Mouse (Mus musculus) stomach, embryonic 14.5 days (tissue): Measurements from ENCODE around the gene Car12. TPM values are rescaled to one million over a fixed set of nuclear protein-coding genes. Genes with fewer than 3 reads are reported as not detected.

ENCODE experiments used
- ATAC-seq: fragments of 200-750 bp; cut with Nextera tagmentation; 2 replicates; pipeline ENCODE4 v1.8.0; 2017; ENCODE audit warnings: low read depth, moderate TSS enrichment; ENCODE audit not compliant: insufficient number of reproducible peaks, insufficient read depth, low FRiP score
- H3K27ac ChIP-seq: fragments of 300-500 bp; sonication (generic); 2 replicates; pipeline ENCODE4 v1.5.1; 2014; ENCODE audit warnings: mild to moderate bottlenecking, low read length, moderate library complexity, mixed read lengths
- H3K27me3 ChIP-seq: fragments of 300-500 bp; sonication (generic); 2 replicates; pipeline ENCODE4 v1.6.1; 2014; ENCODE audit warnings: low read length, control low read depth, mixed read lengths; ENCODE audit not compliant: control insufficient read depth, insufficient read depth
- H3K36me3 ChIP-seq: fragments of 300-500 bp; sonication (generic); 2 replicates; pipeline ENCODE4 v1.6.1; 2014; ENCODE audit warnings: mild to moderate bottlenecking, control low read depth, low read length, moderate library complexity, mixed read lengths; ENCODE audit not compliant: control insufficient read depth, insufficient read depth
- H3K4me1 ChIP-seq: fragments of 300-500 bp; sonication (generic); 2 replicates; pipeline ENCODE4 v1.6.1; 2014; ENCODE audit warnings: low read length, control low read depth, mixed read lengths; ENCODE audit not compliant: control insufficient read depth, insufficient read depth
- H3K4me2 ChIP-seq: fragments of 300-500 bp; sonication (generic); replicated peaks from 2 replicates; pipeline ENCODE4 v1.6.1; 2014; ENCODE audit warnings: low read depth, low read length, control low read depth
- H3K4me3 ChIP-seq: fragments of 300-500 bp; sonication (generic); 2 replicates; pipeline ENCODE4 v1.5.1; 2014; ENCODE audit warnings: low read depth, low read length, control low read depth
- H3K9ac ChIP-seq: fragments of 300-500 bp; sonication (generic); replicated peaks from 2 replicates; pipeline ENCODE4 v1.6.1; 2014; ENCODE audit warnings: low read depth, mild to moderate bottlenecking, control low read depth, low read length, moderate library complexity, mixed read lengths
- H3K9me3 ChIP-seq: fragments of 300-500 bp; sonication (generic); 2 replicates; pipeline ENCODE4 v1.6.1; 2016; ENCODE audit warnings: low read depth, low read length, control low read depth; ENCODE audit not compliant: control insufficient read depth
- WGBS: fragments of 180-500 bp; shearing (Covaris S2); extraction: QIAGEN DNeasy Blood & Tissue Kit; methylation state at CpG from one replicate; pipeline ENCODE4 v1.1.7; 2014; 5-methylcytosine and 5-hydroxymethylcytosine counted together
- polyA plus RNA-seq: library from polyadenylated mRNA; unstranded; fragments of >200 nt; fragmentation: Nextera tagmentation; extraction: Ambion mirVana; gene quantifications from 2 replicates; pipeline ENCODE4 v1.2.1, GENCODE M21; 2014

The Car12 gene
- polyA plus RNA-seq, 1 experiment from 2014 or later, result 7.9 TPM

- Histone ChIP-seq H3K27ac (no peak overlapping the region), H3K36me3 (no peaks in the 10 kb centered on the region), H3K27me3 (no peaks in the 10 kb centered on the region), H3K4me2 (no peak overlapping the region), H3K9ac (no peak overlapping the region), H3K4me3 (no peak overlapping the region), H3K9me3 (no peaks in the 10 kb centered on the region), H3K4me1 (no peaks in the 10 kb centered on the region)
- WGBS, result 88% methylated on average over 4 of the region's 4 CpGs
- no peak for ATAC-seq
Measured at GRCm38 (mm10) chr9:66703002-66703401, 10.5 kb upstream of the Car12 start.

GRCm38 (mm10) chr9:66705354-66705753, 8.1 kb upstream of the Car12 start:
- H3K4me2 ChIP-seq, result no peak overlapping the region
- no peak overlapping the region for H3K4me3 ChIP-seq
- ATAC-seq, result no peak
- H3K9ac ChIP-seq, result no peak overlapping the region
- no peaks in the 10 kb centered on the region for H3K9me3 ChIP-seq
- H3K4me1 ChIP-seq, result no peaks in the 10 kb centered on the region
- no peaks in the 10 kb centered on the region for H3K36me3 ChIP-seq
- no peak overlapping the region for H3K27ac ChIP-seq
- no peaks in the 10 kb centered on the region for H3K27me3 ChIP-seq

GRCm38 (mm10) chr9:66705766-66706165, 7.7 kb upstream of the Car12 start:
- Histone ChIP-seq H3K4me2 (no peak overlapping the region), H3K4me1 (no peaks in the 10 kb centered on the region), H3K4me3 (no peak overlapping the region), H3K27ac (no peak overlapping the region), H3K9me3 (no peaks in the 10 kb centered on the region), H3K36me3 (no peaks in the 10 kb centered on the region), H3K9ac (no peak overlapping the region), H3K27me3 (no peaks in the 10 kb centered on the region)
- WGBS, result 41% methylated on average over 2 of the region's 2 CpGs
- no peak for ATAC-seq

DNA sequence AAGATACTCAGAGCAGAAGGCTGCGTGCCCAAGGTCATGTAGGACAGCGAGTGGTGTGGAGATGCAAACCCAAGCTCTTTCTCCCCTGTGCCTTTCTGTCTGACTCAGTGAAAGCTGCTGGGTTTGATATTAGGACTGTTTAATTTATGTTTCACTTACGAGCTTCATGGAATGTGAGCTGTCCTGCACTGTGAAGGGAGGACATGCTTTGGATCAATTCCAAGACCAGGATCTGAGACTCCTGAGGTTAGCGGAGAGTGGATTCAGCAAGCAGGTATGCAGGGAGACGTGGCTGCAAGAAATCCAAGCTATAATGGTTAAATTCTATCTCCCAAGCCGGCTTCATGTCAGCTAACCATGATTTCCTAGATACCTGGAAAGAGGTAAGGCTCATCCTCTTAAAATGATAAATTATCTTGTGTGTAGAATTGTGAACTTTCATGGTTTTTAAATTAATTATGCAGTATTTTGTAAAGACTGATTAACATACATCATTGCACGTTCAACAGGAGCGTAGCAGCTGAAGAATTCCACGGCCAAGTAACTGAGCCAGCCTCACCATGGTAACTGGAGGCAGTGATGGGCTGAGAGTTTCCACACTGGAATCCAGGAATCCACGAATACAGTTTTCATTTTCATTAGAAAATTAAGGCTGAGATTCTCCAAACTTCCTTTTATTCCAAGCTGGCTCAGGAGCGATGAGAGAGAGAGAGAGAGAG, 5.3 kb upstream of the Car12 start:
- H3K4me2 ChIP-seq, result no peak overlapping the region
- H3K27me3 ChIP-seq, result no peaks in the 10 kb centered on the region
- H3K36me3 ChIP-seq, result no peaks in the 10 kb centered on the region
- no peak overlapping the region for H3K27ac ChIP-seq
- no peaks in the 10 kb centered on the region for H3K9me3 ChIP-seq
- H3K9ac ChIP-seq, result no peak overlapping the region
- H3K4me1 ChIP-seq, result 0 out of 2 replicates have a peak, but pooled peaks cover under 1% of the 10 kb centered on the region
- ATAC-seq, result no peak; the same call in 1 of the 2 replicates
- 42% methylated on average over 11 of the region's 11 CpGs for WGBS
- H3K4me3 ChIP-seq, result no peak overlapping the region

- H3K4me1 ChIP-seq, result 0 out of 2 replicates have a peak, but pooled peaks cover 4% of the 10 kb centered on the region
- no peak overlapping the region for H3K9ac ChIP-seq
- H3K9me3 ChIP-seq, result no peaks in the 10 kb centered on the region
- no peak overlapping the region for H3K4me3 ChIP-seq
- no peak overlapping the region for H3K27ac ChIP-seq
- ATAC-seq, result no peak
- 49% methylated on average over 12 of the region's 12 CpGs for WGBS
- H3K4me2 ChIP-seq, result no peak overlapping the region
- H3K27me3 ChIP-seq, result no peaks in the 10 kb centered on the region
- H3K36me3 ChIP-seq, result no peaks in the 10 kb centered on the region
Measured at GRCm38 (mm10) chr9:66708816-66709555, 4.5 kb upstream of the Car12 start.

- H3K27ac ChIP-seq, result no peak overlapping the region
- H3K9ac ChIP-seq, result no peak overlapping the region
- H3K9me3 ChIP-seq, result no peaks in the 10 kb centered on the region
- no peak overlapping the region for H3K4me2 ChIP-seq
- no peaks in the 10 kb centered on the region for H3K27me3 ChIP-seq
- ATAC-seq, result no peak
- 71% methylated on average over 6 of the region's 6 CpGs for WGBS
- H3K4me3 ChIP-seq, result no peak overlapping the region
- 0 out of 2 replicates have a peak, but pooled peaks cover 7% of the 10 kb centered on the region for H3K4me1 ChIP-seq
- no peaks in the 10 kb centered on the region for H3K36me3 ChIP-seq
Measured at GRCm38 (mm10) chr9:66710626-66711025, 2.9 kb upstream of the Car12 start.

GRCm38 (mm10) chr9:66714022-66714515, 583 bp downstream of the Car12 start:
- no peak for ATAC-seq
- Histone ChIP-seq H3K9me3 (no peaks in the 10 kb centered on the region), H3K4me2 (peak overlapping the region; percentile 77), H3K9ac (0 out of 2 replicates have a peak overlapping the region, but pooled peaks have one; percentile 18), H3K4me3 (peak overlapping the region; percentile 31), H3K36me3 (no peaks in the 10 kb centered on the region), H3K27ac (no peak overlapping the region), H3K27me3 (no peaks in the 10 kb centered on the region), H3K4me1 (0 out of 2 replicates have a peak, but pooled peaks cover 7% of the 10 kb centered on the region)
- WGBS, result 20% methylated on average over 12 of the region's 12 CpGs

GRCm38 (mm10) chr9:66715361-66715760, 1.9 kb downstream of the Car12 start:
- no peak overlapping the region for H3K9ac ChIP-seq
- H3K4me2 ChIP-seq, result no peak overlapping the region

More at GRCm38 (mm10) chr9:66715361-66715760, 1.9 kb downstream of the Car12 start:
- H3K4me1 ChIP-seq, result 0 out of 2 replicates have a peak, but pooled peaks cover 7% of the 10 kb centered on the region
- WGBS, result 56% methylated on average over 2 of the region's 2 CpGs
- no peaks in the 10 kb centered on the region for H3K36me3 ChIP-seq
- H3K9me3 ChIP-seq, result no peaks in the 10 kb centered on the region
- no peak for ATAC-seq
- no peak overlapping the region for H3K27ac ChIP-seq
- H3K27me3 ChIP-seq, result no peaks in the 10 kb centered on the region
- no peak overlapping the region for H3K4me3 ChIP-seq
